Mouse (Mus musculus) right cerebral cortex, postnatal 10 days (tissue): Measurements from ENCODE around the gene Plpp2.

Source experiments
- DNase-seq, 2 experiments: peaks; one replicate each; pipeline ENCODE4 v3.0.0; 2021; ENCODE audit warnings: low spot score in 2 of 2

Plpp2 gene

DNA sequence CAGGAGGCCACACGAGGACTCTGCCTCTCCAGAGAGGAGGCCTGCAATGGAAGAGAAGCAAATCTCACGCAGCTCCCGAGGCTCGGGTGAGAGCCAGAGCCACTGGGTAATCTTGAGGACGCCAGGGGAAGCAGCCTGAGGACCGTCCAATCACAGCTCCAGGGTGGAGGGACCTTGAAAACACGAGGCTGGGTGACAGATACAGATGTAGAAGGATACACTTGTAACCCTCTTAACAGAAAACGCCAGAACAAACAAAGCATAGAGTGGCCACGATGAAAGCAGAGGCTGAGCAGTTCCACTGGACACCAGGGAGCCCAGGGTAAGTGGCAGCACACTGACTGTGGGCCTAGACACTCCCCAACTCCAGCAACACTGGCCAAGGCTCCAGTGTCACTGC, 16.8 kb upstream of the Plpp2 start:
- peak in 1 of 2 experiments; percentile 15 for DNase-seq

DNA sequence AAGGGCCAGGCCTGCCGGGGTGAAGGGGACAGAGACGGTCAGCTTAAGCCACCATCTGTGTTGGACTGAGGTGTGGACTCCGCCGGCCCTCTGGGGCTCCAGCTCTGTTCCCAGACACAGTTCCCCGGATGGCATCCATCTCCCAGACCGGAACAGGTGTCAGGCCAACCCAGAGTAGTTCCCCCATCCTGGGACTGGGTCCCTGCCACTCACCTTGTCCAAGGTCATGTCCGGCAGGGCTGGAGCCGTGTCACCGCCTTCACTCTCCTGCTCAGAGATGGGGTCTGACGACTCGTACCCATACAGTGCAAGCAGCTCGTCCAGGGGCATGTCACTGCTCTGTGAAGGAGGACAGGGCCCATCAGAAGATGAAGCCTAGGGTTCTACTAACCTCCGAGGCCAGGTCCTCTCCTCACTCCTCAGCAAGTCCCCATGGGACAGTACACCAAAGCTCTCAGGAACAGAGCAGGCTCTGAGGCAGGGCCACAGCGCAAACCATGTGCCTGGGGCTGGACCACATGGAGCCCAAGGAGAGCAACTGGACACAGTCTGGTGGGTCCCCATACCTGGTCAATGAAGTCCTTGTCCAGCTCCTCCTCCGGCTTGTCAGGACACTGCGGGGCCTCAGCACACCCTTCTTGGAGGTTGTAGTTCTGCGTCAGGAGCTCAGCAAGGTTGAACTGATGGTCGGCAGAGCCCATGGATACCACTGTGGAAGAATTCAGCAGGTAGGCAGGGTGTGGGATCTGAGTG, 15.6 kb upstream of the Plpp2 start:
- DNase-seq: peak; percentile 17 to 26

DNA sequence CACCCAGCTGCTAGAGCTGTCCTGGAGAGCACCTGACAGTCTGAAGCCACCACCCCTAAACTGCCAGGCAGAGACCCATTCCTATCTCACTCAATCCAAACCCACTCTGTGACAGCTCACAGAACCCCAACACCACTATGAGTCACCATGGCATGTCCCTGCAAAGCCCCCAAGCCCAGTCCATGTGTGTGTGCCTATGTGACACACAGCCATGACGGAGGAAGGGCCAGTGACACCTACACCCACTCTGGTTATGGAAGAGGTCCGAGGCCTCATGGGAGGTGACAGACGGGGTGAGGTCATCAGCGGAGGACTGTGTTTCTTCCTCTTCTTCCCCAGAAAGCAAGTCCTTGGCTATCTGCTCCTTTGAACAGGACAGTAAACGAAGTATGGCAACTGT, 14.9 kb upstream of the Plpp2 start:
- no peak for DNase-seq

DNA sequence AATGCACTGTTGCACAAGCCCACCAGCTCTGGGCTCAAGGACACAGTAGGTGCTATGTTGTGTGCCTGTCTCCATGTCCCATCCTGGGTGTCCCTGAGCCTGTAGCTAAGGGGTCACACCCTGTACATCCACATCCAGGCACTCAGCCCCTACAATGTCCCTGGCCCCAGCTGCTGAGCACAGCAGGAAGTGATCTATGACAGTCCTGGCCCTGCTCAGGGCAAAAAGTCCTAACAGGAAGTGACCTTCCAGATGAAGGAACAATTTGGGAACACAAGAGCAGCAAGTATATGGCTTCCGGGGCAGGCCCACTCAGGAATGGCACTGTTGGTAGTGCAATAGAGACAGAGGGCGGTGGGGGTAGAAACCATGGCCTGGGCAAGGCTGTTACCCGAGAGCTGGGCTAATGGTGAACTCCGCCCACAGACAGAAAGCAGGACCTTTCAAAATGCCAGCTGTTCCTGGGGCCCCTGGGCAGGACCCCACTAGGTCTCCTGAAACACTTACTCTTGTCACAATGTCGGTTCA, 13.6 kb upstream of the Plpp2 start:
- DNase-seq: peak; percentile 15 to 20

DNA sequence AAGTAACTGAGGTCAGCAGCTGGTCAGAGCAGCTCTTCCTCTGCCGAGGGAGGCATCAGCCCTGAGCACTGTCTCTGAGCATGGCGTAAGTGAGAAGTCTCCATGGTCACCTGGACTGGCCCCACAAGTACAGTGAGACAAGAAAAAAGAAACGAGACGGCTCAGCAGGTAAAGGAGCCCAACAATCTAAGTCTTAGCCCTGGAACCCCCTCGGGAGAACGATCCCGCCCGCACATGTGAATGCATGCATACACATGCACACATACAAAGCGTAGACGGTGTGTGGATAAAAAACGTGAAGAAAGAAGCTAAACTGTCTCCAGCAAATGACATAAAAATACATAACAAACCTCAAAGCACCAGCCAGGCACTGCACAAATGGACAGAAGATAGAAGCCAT, 12.9 kb upstream of the Plpp2 start:
- peak in 1 of 2 experiments; percentile 13 for DNase-seq

DNA sequence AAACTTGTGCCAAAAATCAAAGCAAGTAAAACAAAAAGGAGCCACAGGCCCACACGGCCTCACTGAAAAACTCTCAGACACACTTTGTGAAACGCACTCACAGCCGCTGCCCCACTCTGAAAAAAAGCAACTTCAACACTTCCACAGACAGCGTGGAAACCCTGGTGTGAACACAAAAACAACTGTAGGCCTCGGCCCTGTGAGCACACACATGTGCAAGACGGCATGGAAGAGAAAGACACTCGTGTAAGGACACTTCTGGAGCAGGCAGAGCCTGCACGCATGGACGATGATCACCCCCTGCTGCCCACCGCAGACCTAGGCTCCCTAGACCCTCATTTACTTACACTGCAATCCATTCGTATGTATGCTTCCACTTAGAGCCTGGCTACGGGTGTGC, 12.3 kb upstream of the Plpp2 start:
- peak in 1 of 2 experiments; percentile 14 for DNase-seq

DNA sequence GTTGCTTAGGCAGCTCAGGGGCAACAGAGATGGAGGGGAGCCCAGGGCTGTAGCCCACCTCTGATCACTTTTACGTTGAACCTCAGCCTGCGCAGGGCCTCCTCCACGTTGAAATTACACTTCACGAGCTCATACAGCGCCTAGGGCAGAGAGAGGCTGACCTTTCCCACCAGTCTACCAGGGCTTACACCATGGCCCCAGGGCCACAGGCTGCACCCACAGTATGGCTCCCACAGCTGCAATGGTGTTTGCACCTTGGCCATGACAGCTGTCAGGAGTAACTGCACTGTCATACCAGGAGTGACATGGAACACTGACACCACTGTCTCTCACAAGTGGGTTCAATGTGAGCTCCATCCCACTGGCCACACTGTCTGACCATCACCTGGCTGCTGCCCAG, 11.0 kb upstream of the Plpp2 start:
- DNase-seq: peak; percentile 12 to 19

DNA sequence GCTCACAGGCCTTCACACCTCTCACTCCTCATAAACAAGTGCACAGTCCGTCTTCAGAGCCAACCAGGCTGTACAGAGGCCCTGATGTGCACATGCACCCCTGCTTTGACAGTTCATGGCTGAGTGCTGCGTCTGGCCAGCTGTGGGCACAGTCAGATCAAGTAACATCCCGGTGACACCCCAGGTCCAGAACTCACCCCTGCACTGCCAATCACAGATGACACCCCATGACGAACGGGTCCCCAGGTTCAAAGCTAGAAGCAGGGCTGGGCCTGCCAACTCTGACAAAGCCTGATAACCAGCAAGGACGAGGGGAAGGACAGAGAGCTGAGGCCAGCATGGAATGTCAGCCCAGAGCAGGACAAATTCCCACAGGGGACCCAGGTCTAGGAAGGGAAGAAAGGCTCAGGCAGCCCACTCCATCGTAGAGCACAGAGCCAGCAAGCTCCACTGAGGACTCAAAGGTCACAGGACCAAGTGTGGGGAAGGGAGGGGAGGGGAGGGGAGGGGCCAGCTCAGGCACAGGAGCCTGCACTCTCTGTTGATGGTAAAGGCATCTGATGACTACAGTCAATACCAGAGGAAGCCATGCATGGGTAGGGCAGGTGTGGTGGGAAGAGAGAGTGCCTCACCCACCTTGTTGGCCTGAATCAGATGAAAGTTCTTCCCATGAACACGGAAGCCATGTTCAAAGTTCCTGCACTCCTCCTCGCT, 10.4 kb upstream of the Plpp2 start:
- DNase-seq: peak; percentile 17 to 24

DNA sequence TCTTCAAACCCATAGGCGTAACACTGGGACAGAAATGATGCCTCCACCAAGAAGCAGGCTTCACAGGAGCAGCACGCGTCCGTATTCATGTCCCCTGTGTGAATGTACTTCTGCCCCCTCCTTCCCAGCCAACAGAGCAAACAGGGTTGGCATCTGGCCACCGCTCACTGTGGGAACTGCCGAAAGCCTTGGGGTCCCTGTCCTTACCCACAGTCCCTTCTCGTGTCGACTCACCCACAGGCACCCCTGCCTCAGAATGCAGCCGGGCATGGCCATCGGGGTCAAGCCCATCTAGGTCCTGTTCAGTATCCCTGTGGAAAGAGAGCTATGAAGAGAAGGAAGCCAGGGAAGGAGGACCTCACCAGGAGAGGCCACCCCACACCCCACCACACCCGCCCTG, 8.6 kb upstream of the Plpp2 start:
- peak; percentile 18 for DNase-seq

DNA sequence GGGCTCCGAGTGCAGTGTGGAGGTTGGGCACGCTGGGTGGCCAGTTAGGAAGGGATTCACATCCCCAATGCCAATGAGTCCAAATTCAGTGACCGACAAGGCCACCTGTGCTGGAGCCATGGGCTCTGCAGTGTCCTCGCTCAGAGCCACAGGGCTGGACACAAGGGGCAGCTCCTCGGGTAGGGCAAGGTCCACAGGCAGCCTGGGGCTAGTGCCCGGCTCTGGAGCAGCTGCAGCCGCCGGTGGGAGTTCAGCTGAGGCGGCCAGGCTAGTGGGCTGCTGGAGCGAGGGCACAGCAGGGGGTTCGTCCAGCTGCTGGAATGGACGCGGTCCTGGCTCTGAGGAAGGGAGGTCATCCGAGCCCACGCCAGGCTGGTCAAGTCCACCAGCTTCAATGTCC, 7.9 kb upstream of the Plpp2 start:
- DNase-seq: peak in 1 of 2 experiments; percentile 22

DNA sequence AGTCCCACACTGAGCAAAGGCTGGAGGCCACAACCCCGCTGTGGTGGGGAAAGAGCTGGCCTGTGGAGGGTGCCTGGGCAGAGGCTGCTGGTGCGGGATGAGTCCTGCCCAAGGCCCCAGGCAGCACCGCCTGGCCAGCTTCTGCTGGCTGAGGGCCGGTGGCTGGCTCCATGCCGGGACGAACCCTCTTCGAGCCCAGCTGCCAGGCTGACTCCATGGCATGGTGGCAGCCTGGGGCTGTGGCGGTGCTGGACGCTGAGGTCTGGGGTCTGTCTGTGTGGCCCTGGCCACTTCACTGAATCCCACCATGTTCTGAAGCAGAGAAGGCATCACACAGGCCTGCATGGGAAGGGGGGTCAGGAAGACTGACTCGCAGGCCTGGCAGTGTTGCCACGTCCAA, 7.2 kb upstream of the Plpp2 start:
- peak in 1 of 2 experiments; percentile 26 for DNase-seq

DNA sequence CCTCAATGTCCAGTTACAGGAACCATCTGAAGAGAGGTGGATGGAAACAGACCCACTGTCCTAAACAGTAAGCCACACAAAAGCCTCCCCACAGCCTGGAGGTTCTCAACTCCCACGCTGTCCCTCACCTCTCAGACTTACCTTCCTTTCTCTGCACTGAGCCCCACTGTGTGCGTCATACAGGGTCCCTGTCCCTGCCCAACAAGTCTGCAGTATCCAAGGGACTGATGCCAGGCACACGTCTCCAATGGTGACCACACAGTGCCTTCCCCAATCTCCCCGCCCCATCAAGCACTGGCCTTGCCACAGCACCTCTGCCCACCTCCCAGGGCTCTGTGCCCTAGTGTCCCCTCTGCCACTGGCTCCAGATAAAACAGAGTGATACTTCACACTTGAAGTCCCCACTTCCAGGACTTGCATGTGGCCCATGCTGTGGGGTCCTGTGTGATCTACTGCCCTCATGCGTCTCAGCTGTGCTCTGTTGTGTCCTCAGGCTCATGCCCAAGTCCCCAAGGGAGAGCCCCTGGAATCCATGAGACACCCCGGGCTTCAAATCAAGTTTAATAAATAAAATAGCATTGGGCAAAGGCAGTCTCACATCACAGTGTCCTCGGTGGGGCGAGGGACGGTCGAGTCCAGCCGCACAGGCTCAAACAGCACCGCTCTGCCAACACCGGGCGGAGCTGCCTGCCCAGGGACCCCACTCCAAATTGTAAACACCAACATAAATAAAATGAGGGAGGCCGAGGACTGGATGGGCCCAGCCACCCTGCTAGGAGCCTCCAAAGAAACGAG, 6.3 kb upstream of the Plpp2 start:
- peak; percentile 18 to 22 for DNase-seq

DNA sequence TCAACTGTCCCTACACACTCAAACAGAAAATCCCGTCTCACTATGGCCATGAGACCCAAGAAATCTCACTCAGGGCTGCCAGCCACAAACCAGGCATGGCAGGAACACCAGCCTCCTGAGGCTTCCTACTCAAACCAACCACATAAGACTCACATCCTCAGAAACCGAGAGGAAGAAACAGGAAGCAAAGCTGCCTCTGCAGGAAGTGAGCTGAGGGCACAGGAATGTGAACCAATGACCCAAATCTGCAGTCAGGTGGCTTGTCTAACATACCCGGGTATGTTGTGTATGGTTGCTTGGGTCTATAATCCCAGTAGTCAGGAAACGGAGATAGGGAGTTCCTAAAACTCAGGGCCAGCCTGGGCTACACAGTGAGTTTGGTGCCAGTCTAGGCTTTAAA, 5.3 kb upstream of the Plpp2 start:
- peak in 1 of 2 experiments; percentile 23 for DNase-seq

DNA sequence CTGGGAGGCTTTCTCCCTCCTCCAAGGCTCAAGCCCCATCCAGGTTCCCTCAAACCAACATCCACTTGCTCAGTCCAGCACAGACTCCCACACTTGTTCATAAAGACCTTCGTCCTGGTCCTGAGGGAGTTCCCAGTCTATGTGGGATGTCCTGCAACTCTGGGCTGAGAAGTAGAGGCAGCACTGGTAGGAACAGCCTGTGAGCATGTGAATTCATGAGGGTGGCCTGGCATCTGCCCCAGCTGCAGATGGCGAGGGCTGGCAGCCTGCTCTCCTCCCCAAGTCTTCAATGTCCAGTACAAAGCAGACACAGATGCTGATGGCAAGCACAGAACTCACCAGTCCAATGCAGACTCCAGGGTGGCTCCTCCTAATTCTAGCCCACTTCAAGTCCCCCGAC, 4.7 kb upstream of the Plpp2 start:
- peak in 1 of 2 experiments; percentile 40 for DNase-seq

DNA sequence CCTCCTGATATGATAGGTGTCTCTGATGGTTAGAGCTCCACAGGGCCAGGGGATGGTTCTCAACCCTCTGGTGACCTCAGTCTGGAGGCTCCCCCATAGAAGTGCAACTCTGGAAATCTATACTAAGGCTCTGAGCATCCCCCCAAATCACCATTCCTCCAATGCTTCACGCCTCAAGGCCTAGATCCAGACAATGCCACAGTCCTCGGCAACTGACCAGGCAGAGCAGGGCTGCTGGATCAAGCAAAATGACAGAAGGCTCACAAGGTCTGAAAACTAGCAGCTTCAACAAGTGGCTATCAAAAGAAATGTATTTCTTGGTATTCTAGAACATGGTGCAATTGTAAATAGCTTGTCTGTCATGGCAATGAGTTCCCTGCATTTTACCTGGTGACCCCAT, 4.2 kb upstream of the Plpp2 start:
- peak in 1 of 2 experiments; percentile 19 for DNase-seq

DNA sequence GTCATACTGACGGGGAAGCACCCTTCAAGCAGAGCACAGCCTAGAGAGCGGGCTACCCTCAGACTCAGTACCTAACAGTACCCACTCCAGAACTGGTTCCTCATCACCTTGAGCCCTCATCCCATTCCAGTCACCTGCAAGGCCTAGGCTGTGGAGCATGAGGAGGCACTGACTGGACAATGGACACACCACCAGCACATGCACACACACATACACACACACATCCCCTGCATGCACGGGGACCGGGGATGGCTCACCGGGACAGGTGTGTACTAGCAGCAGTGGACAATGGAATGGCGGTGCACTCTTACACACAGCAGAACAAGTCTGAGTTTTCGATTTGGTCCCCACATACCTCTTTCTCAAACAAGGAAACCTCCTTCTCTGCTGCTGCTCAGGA, 3.7 kb upstream of the Plpp2 start:
- peak in 1 of 2 experiments; percentile 20 for DNase-seq

DNA sequence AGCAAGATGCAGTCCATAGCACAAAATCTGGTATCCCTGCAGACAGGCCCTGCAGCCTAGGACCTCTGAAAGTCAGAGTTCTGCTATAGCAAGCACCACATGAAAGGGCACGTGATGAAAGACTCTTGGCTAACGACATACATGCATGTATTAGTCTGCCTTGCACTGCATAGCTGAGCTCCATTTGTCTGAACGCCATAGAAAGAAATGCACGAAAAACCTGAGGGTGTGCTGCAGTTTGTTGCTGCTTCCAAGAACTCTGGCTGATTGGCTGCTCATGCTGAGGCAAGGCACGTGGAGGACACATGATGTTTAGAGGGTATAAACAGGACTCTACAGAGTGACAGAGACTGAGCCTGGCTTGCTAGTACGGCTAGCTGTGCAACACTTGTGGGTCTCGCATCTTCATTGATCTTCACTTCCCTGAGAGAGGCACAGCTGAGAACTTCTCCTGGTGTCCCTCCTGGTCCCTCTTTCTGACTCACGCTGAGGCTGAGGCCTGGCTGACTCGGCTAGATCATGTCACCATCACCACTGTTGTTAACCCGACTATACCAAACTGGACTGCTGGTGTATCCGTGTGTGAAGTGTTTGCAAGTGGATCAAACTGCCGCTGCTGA, 3.0 kb upstream of the Plpp2 start:
- DNase-seq: peak in 1 of 2 experiments; percentile 20

DNA sequence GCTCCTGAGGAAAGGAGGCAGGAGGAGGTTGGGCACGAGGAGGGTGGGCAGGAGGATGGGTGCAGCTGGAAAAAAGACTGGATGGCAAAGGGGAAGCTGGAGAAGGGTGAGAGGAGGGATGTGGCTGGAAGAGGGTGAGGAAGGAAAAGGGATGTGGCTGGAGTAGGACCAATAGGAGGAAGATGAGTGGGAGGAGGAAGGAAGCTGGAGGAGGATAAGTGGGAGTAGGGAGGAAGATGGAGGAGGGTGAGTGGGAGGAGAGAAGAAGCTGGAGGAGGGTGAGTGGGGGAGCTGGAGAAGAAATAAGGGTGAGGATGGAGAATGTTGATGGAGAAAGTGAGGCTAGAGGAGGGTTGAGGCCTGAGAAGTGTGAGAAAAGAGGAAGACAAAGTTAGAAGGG, 1.8 kb upstream of the Plpp2 start:
- DNase-seq: peak in 1 of 2 experiments; percentile 17

DNA sequence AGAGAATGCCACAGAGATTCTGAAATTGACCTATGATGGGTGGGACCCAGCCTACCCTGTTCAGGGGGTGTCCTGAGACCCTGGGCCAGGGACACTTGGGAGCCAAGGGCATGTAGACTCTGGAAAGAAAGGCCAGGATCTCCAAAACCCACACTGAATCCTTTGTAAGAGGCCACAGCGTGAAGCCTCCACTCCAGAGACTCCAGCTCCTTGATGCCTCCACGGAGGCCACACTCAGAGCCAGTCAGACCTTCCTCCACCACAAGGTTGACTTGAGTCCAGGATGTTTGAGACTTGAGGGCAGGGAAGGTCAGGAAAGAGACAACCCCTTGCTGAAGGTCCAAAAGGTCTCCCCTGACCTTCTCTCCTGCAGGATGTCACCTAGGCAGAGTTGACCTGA, 830 bp upstream of the Plpp2 start:
- DNase-seq: peak; percentile 17 to 19

DNA sequence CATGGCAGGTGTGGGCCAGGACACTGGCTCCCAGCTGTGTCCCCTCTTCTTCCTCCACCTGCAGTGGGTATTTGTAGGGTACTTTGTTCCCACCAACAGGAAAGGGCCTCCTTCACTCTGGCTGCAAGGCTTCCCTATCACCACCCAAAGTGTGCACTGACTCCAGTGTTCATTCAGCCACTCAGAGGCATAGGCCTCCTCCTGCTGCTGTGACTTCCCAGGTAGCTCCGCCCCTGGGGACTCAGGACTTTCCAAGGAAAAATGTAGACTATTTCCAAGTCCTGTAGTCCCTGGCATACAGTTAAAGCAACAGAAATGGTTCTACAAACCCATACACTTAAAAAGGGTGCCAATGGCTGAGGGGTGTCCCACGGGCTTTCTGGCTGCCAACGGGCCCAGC, 918 bp downstream of the Plpp2 start:
- peak; percentile 12 to 18 for DNase-seq

DNA sequence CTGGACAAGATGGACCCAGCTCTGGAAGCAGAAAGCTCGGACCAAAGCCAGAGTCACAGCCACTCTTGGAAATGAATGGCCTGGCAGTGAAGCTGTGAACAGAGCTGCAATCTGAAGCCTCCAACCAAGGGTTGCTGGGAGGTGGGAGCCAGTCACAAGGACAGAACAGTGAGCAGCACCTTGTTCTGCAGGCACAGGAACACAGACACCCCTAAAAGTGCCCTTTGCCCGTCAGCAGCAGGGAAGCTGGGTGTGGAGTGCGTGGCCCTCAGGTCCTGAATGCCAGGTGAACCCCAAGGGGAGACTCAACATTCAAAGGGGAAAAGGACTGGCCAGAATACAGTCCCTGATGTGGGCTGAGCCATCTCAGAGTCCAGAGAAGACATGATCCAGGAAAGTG, 2.0 kb downstream of the Plpp2 start:
- peak in 1 of 2 experiments; percentile 18 for DNase-seq

DNA sequence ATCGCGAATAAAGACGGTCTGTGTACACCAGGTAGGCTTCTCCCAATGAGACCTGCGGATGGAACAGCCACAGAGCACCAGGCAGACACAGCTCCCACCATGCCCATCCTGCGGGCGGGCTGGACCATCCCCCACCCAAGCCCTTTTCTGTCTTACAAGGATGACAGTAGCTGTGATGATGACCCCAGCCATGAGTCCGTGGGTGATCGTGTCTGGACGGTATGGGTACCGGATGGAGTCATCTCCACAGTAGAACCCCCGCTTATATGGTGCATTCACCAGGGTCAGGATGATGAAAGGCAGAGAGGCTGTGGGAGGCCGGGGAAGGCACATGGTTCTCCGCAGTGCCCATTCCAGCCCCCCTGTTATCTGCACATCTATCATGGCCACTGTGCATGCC, 2.9 kb downstream of the Plpp2 start:
- peak in 1 of 2 experiments; percentile 22 for DNase-seq
